Mouse (Mus musculus) erythroblast, embryonic 14.5 days (primary cell): ENCODE measurements at regions not wholly inside any gene's neighbourhood (a gene's known extent, or its start where the extent isn't known, plus 50 kb on each side); places are given as distances from the start of the nearest gene placed in this dataset.

Source experiments
- GATA1 ChIP-seq: IDR thresholded peaks from 2 replicates; pipeline ENCODE4 v1.6.1; 2012; ENCODE audit warnings: low read length, inconsistent platforms, mixed read lengths
- TAL1 ChIP-seq: IDR thresholded peaks from 3 replicates; pipeline ENCODE4 v1.6.1; 2012; ENCODE audit warnings: low read length, inconsistent platforms, mixed read lengths

DNA sequence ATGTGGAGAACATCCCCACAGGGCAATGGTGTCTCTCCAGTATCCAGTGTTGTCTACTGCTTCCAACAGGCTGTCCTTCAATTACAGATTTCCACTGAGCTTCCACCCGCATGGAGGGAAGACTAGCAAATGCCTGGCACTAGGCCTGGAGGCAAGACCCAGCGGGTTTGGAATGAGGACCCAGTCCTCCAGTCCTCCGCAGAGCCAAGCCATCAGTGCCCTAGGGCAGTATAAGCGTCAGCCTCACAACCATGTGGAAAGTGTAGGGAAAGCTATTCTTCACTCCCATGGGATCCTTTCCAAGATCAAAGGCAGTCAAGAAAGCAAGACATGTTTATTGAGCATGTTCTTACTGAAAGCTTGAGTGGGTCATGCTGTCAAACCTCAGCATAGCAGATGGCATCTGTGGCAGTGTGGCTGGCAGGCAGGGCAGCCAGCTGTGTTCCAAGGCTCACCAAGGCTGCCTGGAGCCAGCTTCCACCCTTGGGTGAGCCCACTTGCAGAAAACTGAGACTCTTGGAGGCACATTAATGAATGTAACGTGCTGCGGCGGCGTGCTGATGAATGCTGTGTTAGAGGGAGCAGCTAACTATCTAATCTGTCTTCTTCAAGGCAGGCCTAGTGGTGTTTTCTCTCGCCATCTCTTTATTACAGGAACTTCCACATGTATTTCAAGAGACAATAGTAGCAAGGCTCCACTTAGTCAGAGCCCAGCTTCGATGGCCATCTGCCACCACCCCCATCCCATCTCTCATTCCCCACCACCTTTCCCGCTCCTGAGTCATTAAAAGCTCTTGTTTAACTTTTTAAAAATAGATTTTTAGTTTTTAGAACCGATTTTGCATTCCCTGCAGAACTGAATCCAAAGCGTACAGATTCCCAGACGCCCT is 109.3 kb upstream of the Rybp start:
- TF ChIP-seq GATA1 (no peak), TAL1 (no peak)
